Mouse (Mus musculus) CD8-positive naive resting alpha-beta T cell, adult 2 months (primary cell): ENCODE measurements around the gene Zer1.

Source experiments
- DNase-seq, 2 experiments: peaks; one replicate each; pipeline ENCODE4 v3.0.0; 2022; ENCODE audit warnings: low read depth in 2 of 2, low spot score in 2 of 2

Gene Zer1

DNA sequence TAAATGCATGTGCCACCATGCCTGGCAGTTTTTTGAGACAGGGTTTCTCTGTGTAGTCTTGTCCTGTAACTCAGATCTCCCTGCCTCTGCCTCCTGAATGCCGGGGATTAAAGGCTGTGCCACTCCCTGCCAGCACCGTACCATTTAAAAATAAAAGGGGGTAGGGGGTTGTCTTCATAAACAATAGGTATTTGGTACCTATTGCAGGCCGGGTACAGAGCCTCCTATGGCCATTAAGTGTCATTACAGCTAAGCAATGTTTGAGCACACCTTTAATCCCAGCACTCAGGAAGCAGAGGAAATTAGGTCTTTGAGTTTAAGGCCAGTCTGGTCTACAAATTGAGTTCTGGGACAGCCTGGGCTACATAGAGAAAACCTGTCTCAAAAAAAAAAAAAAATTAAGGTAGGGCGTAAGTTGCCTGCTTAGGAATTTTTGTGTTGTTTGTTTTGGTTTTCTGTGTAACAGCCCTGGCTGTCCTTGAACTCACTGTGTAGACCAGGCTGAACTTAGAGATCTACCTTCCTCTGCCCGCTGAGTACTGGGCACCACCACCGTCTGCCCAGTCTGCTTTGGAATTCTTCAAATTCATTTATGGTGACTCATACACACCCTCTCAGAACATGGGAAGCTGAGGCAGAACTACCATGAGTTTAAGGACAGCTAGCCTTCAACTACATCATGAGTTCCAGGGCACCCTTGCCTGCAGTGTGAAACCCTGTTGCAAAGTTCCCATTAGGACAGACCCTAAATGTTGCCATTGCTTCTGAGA lies 72.2 kb downstream of the Zer1 start:
- DNase-seq: no peak

DNA sequence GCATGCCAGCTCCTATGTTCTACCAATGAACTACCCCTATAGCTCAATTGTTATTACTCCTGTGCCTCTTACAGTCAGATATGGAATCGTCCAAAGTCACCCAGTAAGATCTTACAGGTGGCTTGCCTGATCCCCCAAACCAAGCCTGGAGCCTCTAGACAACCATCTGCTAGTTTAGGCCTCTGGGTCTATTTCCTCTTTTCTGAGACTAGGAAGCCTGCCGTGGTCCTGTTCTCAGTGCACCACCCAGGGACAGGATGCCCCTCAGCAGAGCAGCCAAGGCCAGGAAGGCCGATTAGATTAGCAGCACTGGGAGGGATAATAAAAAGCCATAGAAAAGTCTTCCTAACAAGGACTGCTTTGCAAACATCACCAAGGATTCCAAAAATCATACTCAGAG lies 74.6 kb downstream of the Zer1 start:
- no peak for DNase-seq

DNA sequence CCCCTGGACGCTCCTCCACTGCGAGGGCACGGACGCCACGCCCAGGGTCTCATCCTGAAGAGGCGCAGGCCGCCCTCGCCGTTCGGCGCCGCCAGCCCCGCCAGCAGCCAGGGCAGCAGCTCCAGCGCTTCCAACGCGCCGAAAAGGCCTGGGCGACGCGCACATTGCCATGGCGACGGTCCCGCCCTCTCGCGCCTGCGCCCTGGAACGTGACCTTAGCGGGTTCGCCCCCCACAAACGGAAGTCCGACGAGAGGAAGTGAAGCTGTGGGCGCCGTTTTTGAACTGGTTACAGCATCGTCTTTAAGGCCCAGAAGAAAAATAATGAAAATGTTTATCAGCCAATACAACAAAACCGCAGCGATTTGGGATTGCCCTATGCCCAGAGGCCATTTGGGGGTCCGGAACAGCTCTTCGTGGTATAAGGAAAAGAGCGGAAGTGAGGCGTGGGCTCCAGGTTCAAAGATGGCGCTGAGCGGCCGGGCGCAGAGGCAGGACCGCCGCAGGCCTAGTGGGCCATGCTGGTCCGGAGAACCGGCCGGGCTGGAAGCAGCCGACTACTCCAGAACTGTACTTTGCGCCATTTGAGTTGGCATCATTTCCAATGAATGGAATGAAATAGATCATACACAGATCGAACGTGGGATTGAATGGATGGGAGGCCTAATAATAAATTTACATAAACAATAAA lies 75.5 kb downstream of the Zer1 start, which contains the start of gene Wdr34:
TSS of gene Wdr34 (minus strand) at position 183 of the 690 bp plus-strand sequence.
- peak; percentile 96 to 99 for DNase-seq

DNA sequence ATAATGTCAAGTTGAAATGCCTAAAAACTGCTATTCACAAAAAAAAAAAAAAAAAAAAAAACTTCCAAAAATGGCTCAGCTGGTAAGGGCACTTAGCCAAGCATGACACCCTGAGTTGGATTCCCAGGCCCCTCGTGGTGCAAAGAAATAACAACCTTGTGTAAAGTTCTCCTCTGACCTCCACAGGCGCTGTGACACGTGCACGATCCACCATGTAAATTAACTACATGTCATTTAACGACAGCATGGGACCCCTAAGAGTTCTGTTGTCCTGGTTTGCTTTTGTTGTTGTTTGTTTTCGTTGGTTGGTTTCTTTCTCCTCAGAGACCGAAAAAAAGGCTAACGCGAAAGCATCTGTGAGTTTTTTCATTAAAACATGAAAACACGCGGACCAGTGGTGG lies 76.3 kb downstream of the Zer1 start:
- DNase-seq: peak in 1 of 2 experiments; percentile 12
